Mouse (Mus musculus) heart, postnatal 14 days (tissue): ENCODE measurements around the gene Stx11. TPM values are rescaled to one million over a fixed set of nuclear protein-coding genes. Genes with fewer than 3 reads are reported as not detected.
"Not testable (repeated sequence)": the region's sequence is repeated elsewhere in the genome, so short reads cannot be mapped to it uniquely, and the experiment has no call there.

Experiments
- DNase-seq, 2 experiments: peaks; one replicate each; pipeline ENCODE4 v3.0.0; 2021 to 2022
- intact Hi-C: fragments of 180-260 bp; cut with DNase I; formaldehyde crosslinking; loops from one replicate; pipeline ENCODE4 v1.15.1; 2025
- total RNA-seq, 2 experiments: library from RNA; stranded (reverse); gene quantifications; 2 replicates each; pipeline ENCODE4 v1.2.3; 2021

Gene Stx11
- total RNA-seq, 2 experiments from 2014 or later, result 1.8 to 1.9 TPM

GRCm38 (mm10) chr10:12963362-12964147 is 543 bp downstream of the Stx11 start:
- intact Hi-C loops, result loop anchor here (2.0 kb wide), 1 partner anchor 37 kb away; no protein-coding TSS in a partner anchor
- no peak for DNase-seq

GRCm38 (mm10) chr10:12962238-12962637 is 1.9 kb downstream of the Stx11 start:
- DNase-seq, result no peak
- intact Hi-C loops, result no loop called here

GRCm38 (mm10) chr10:12961546-12961945 is 2.6 kb downstream of the Stx11 start:
- intact Hi-C loops, result no loop called here
- no peak for DNase-seq

- intact Hi-C loops, result no loop called here
- DNase-seq, result no peak
Measured at GRCm38 (mm10) chr10:12957271-12957670, 6.8 kb downstream of the Stx11 start.

GRCm38 (mm10) chr10:12955831-12956230 is 8.3 kb downstream of the Stx11 start:
- intact Hi-C loops, result no loop called here
- no peak for DNase-seq

- intact Hi-C loops, DNase-seq: not testable (repeated sequence)
Measured at GRCm38 (mm10) chr10:12951358-12951757, 12.7 kb downstream of the Stx11 start.

GRCm38 (mm10) chr10:12949299-12949698 is 14.8 kb downstream of the Stx11 start:
- intact Hi-C loops, result no loop called here

GRCm38 (mm10) chr10:12947606-12948005 is 16.5 kb downstream of the Stx11 start:
- intact Hi-C loops, result no loop called here

More at GRCm38 (mm10) chr10:12949299-12949698, 14.8 kb downstream of the Stx11 start:
- DNase-seq, result no peak

GRCm38 (mm10) chr10:12941018-12941761 is 22.9 kb downstream of the Stx11 start:
- intact Hi-C loops, result no loop called here
- DNase-seq, result peak; percentile 22 to 26

More at GRCm38 (mm10) chr10:12947606-12948005, 16.5 kb downstream of the Stx11 start:
- DNase-seq, result no peak

- no peak for DNase-seq
- intact Hi-C loops, result no loop called here
Measured at GRCm38 (mm10) chr10:12938763-12939162, 25.3 kb downstream of the Stx11 start.

GRCm38 (mm10) chr10:12936079-12936478 is 28.0 kb downstream of the Stx11 start:
- no peak for DNase-seq
- intact Hi-C loops, result no loop called here

- intact Hi-C loops, result no loop called here
Measured at GRCm38 (mm10) chr10:12935575-12935974, 28.5 kb downstream of the Stx11 start.

GRCm38 (mm10) chr10:12931492-12932400 is 32.4 kb downstream of the Stx11 start:
- no peak for DNase-seq
- intact Hi-C loops, result no loop called here

More at GRCm38 (mm10) chr10:12935575-12935974, 28.5 kb downstream of the Stx11 start:
- DNase-seq, result no peak

- no peak for DNase-seq
- intact Hi-C loops, result no loop called here
Measured at GRCm38 (mm10) chr10:12930351-12930905, 33.7 kb downstream of the Stx11 start.

- intact Hi-C loops, result no loop called here
Measured at GRCm38 (mm10) chr10:12929857-12930174, 34.3 kb downstream of the Stx11 start.

GRCm38 (mm10) chr10:12929149-12929856 is 34.8 kb downstream of the Stx11 start:
- no peak for DNase-seq
- intact Hi-C loops, result no loop called here

More at GRCm38 (mm10) chr10:12929857-12930174, 34.3 kb downstream of the Stx11 start:
- no peak for DNase-seq

- no peak for DNase-seq
- intact Hi-C loops, result no loop called here
Measured at GRCm38 (mm10) chr10:12928193-12928592, 35.9 kb downstream of the Stx11 start.

GRCm38 (mm10) chr10:12922574-12923353 is 41.3 kb downstream of the Stx11 start:
- DNase-seq, result peak; percentile 94 to 97
- intact Hi-C loops, result loop anchor here (2.0 to 5.0 kb wide), 4 partner anchors 54 to 230 kb away; partner anchors contain the start of gene Utrn
